Mouse (Mus musculus): ENCODE data around the gene Zkscan2. TPM values are rescaled to one million over a fixed set of nuclear protein-coding genes. Genes with fewer than 3 reads are reported as not detected.
A peak's percentile ranks its signal among the peaks of the same experiment; 100 is the strongest.

The Zkscan2 gene
- polyA plus RNA-seq, 1 experiment from 2014 or later: 0.05 TPM

GRCm38 (mm10) chr7:123449676-123450075, 50.6 kb downstream of the Zkscan2 start:
- Histone ChIP-seq H3K4me1 (ENCODE audit: insufficient read depth) (peaks cover 13% of the 10 kb centered on the region), H3K9ac (replicated peaks) (no peak overlapping the region), H3K9me3 (ENCODE audit: low read length) (no peaks in the 10 kb centered on the region), H3K36me3 (replicated peaks; ENCODE audit: insufficient read depth, low read length) (no peaks in the 10 kb centered on the region), H3K27ac (ENCODE audit: low read depth) (no peak overlapping the region), H3K27me3 (ENCODE audit: insufficient read depth, low read length) (no peaks in the 10 kb centered on the region), H3K4me2 (ENCODE audit: low read depth, low read length) (no peak overlapping the region), H3K4me3 (ENCODE audit: low read depth, low read length) (no peak overlapping the region)
- no peak for DNase-seq
- TF ChIP-seq EP300 (IDR thresholded peaks at IDR 0.05; ENCODE audit: low read depth) (no peak), CTCF (IDR thresholded peaks at IDR 0.05; ENCODE audit: low read depth) (no peak)
- 77% methylated on average over 10 of the region's 10 CpGs for WGBS (ENCODE audit: insufficient replicate concordance)
- no peak for ATAC-seq

GRCm38 (mm10) chr7:123448794-123449193, 51.5 kb downstream of the Zkscan2 start:
- no peaks in the 10 kb centered on the region for H3K36me3 ChIP-seq (replicated peaks; ENCODE audit: insufficient read depth, low read length)
- H3K4me2 ChIP-seq (ENCODE audit: low read depth, low read length): no peak overlapping the region
- H3K9me3 ChIP-seq (ENCODE audit: low read length): no peaks in the 10 kb centered on the region
- no peak overlapping the region for H3K9ac ChIP-seq (replicated peaks)
- no peak for TF ChIP-seq CTCF (IDR thresholded peaks at IDR 0.05; ENCODE audit: low read depth)
- H3K27me3 ChIP-seq (ENCODE audit: insufficient read depth, low read length): no peaks in the 10 kb centered on the region
- DNase-seq: no peak
- no peak overlapping the region for H3K4me3 ChIP-seq (ENCODE audit: low read depth, low read length)
- H3K4me1 ChIP-seq (ENCODE audit: insufficient read depth): peaks cover 7% of the 10 kb centered on the region
- no peak for ATAC-seq
- H3K27ac ChIP-seq (ENCODE audit: low read depth): no peak overlapping the region
- WGBS (ENCODE audit: insufficient replicate concordance): 81% methylated on average over 2 of the region's 2 CpGs

GRCm38 (mm10) chr7:123442079-123442478, 58.2 kb downstream of the Zkscan2 start:
- ATAC-seq (no peak), DNase-seq (no peak)
- Histone ChIP-seq H3K36me3 (replicated peaks; ENCODE audit: insufficient read depth, low read length) (no peaks in the 10 kb centered on the region), H3K9me3 (ENCODE audit: low read length) (no peaks in the 10 kb centered on the region), H3K27me3 (ENCODE audit: insufficient read depth, low read length) (no peaks in the 10 kb centered on the region), H3K4me2 (ENCODE audit: low read depth, low read length) (no peak overlapping the region), H3K27ac (ENCODE audit: low read depth) (no peak overlapping the region), H3K4me3 (ENCODE audit: low read depth, low read length) (no peak overlapping the region), H3K4me1 (ENCODE audit: insufficient read depth) (no peaks in the 10 kb centered on the region), H3K9ac (replicated peaks) (no peak overlapping the region)
- WGBS (ENCODE audit: insufficient replicate concordance): 52% methylated on average over 1 of the region's 1 CpGs
- no peak for TF ChIP-seq CTCF (IDR thresholded peaks at IDR 0.05; ENCODE audit: low read depth)
- no peak for TF ChIP-seq EP300 (IDR thresholded peaks at IDR 0.05; ENCODE audit: low read depth)

GRCm38 (mm10) chr7:123431206-123431605, 69.0 kb downstream of the Zkscan2 start:
- Histone ChIP-seq H3K9me3 (ENCODE audit: low read length) (no peaks in the 10 kb centered on the region), H3K36me3 (replicated peaks; ENCODE audit: insufficient read depth, low read length) (0 out of 2 replicates have a peak, but pooled peaks cover 5% of the 10 kb centered on the region), H3K4me3 (ENCODE audit: low read depth, low read length) (no peak overlapping the region), H3K27ac (ENCODE audit: low read depth) (no peak overlapping the region), H3K27me3 (ENCODE audit: insufficient read depth, low read length) (no peaks in the 10 kb centered on the region), H3K9ac (replicated peaks) (no peak overlapping the region), H3K4me2 (ENCODE audit: low read depth, low read length) (no peak overlapping the region), H3K4me1 (ENCODE audit: insufficient read depth) (peaks cover 17% of the 10 kb centered on the region)
- 76% methylated on average over 4 of the region's 4 CpGs for WGBS (ENCODE audit: insufficient replicate concordance)
- no peak for ATAC-seq
- DNase-seq: no peak
- TF ChIP-seq EP300 (IDR thresholded peaks at IDR 0.05; ENCODE audit: low read depth): no peak
- TF ChIP-seq CTCF (IDR thresholded peaks at IDR 0.05; ENCODE audit: low read depth): no peak

- no peak for DNase-seq
- Histone ChIP-seq H3K27me3 (ENCODE audit: insufficient read depth, low read length) (no peaks in the 10 kb centered on the region), H3K9me3 (ENCODE audit: low read length) (no peaks in the 10 kb centered on the region), H3K9ac (replicated peaks) (no peak overlapping the region), H3K4me2 (ENCODE audit: low read depth, low read length) (no peak overlapping the region), H3K27ac (ENCODE audit: low read depth) (peak overlapping the region; percentile 50), H3K4me1 (ENCODE audit: insufficient read depth) (peaks cover 17% of the 10 kb centered on the region), H3K4me3 (ENCODE audit: low read depth, low read length) (no peak overlapping the region), H3K36me3 (replicated peaks; ENCODE audit: insufficient read depth, low read length) (peaks cover 5% of the 10 kb centered on the region; the same call in 1 of the 2 replicates)
- WGBS (ENCODE audit: insufficient replicate concordance): 62% methylated on average over 4 of the region's 4 CpGs
- ATAC-seq: peak; percentile 81
- TF ChIP-seq CTCF (IDR thresholded peaks at IDR 0.05; ENCODE audit: low read depth): no peak
- TF ChIP-seq EP300 (IDR thresholded peaks at IDR 0.05; ENCODE audit: low read depth): no peak
Observed at GRCm38 (mm10) chr7:123430411-123430705, 69.9 kb downstream of the Zkscan2 start.

- WGBS (ENCODE audit: insufficient replicate concordance): 54% methylated on average over 8 of the region's 8 CpGs
- Histone ChIP-seq H3K36me3 (replicated peaks; ENCODE audit: insufficient read depth, low read length) (peaks cover 5% of the 10 kb centered on the region; the same call in 1 of the 2 replicates), H3K9ac (replicated peaks) (no peak overlapping the region), H3K27ac (ENCODE audit: low read depth) (peak overlapping the region; percentile 50), H3K4me1 (ENCODE audit: insufficient read depth) (peaks cover 17% of the 10 kb centered on the region), H3K9me3 (ENCODE audit: low read length) (no peaks in the 10 kb centered on the region), H3K4me3 (ENCODE audit: low read depth, low read length) (no peak overlapping the region), H3K4me2 (ENCODE audit: low read depth, low read length) (no peak overlapping the region), H3K27me3 (ENCODE audit: insufficient read depth, low read length) (no peaks in the 10 kb centered on the region)
- ATAC-seq: peak; percentile 87
- DNase-seq: peak; percentile 36
- no peak for TF ChIP-seq CTCF (IDR thresholded peaks at IDR 0.05; ENCODE audit: low read depth)
- no peak for TF ChIP-seq EP300 (IDR thresholded peaks at IDR 0.05; ENCODE audit: low read depth)
Observed at GRCm38 (mm10) chr7:123429624-123430410, 70.4 kb downstream of the Zkscan2 start.

Other genes with a start within 250 kb of the Zkscan2 start
- gene Lcmt1, start 130.7 kb downstream of the Zkscan2 start, polyA plus RNA-seq (2015; fragmentation: Nextera tagmentation; extraction: Ambion mirVana): 10.8 and 12.2 TPM in 2 replicates
- gene Arhgap17, start 130.5 kb downstream of the Zkscan2 start, polyA plus RNA-seq (2015; fragmentation: Nextera tagmentation; extraction: Ambion mirVana): 6.0 and 6.8 TPM in 2 replicates
- 24.6 and 29.3 TPM in 2 replicates for gene Aqp8, start 38.2 kb downstream of the Zkscan2 start, polyA plus RNA-seq (2015; fragmentation: Nextera tagmentation; extraction: Ambion mirVana)

Measured in liver, postnatal 0 days (tissue).